Mouse (Mus musculus) cerebellum, adult 2 months (tissue): ENCODE data around the gene Stpg1.

Source experiments
- CTCF ChIP-seq: fragments of 200-500 bp; IDR thresholded peaks from 2 replicates; pipeline ENCODE4 v1.5.1; 2011; ENCODE audit warnings: low read depth, mild to moderate bottlenecking, control low read depth, low read length, moderate library complexity, borderline replicate concordance; ENCODE audit not compliant: insufficient read depth
- POLR2A ChIP-seq: fragments of 200-500 bp; IDR thresholded peaks from 2 replicates; pipeline ENCODE4 v1.6.1; 2011; ENCODE audit warnings: low read length, control low read depth, borderline replicate concordance; ENCODE audit not compliant: insufficient read depth

- TF ChIP-seq POLR2A = no peak
- TF ChIP-seq CTCF = no peak
These were observed 53.5 kb downstream of the Stpg1 start for GRCm38 (mm10) chr4:135548108-135548507.
